Mouse (Mus musculus): ENCODE measurements at regions not wholly inside any gene's neighbourhood (a gene's known extent, or its start where the extent isn't known, plus 50 kb on each side); places are given as distances from the start of the nearest gene placed in this dataset.

- H3K9ac ChIP-seq, result no peak overlapping the region
- WGBS, result 79% methylated on average over 2 of the region's 2 CpGs
Measured at GRCm38 (mm10) chr9:23535872-23536271, 313.0 kb downstream of the Bmper start.

DNA sequence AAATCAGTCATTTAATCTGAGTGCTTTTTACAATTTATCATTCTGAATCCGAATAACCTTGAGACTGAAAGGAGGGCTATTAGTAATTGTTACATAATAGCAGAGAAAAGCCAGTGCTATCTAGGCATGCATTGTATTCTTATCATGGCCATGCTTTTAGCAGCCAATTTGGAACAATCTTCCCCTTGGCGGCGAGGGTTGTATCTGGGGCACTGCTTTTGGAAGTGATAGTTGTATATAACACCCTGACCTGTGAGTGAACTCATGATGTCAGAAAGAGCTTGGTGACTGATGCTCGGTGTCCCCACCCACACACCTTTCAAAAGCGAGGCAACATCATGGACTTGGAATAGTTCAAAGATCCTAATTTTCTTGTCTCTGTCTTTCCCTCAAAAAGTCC is 315.2 kb downstream of the Bmper start:
- H3K4me1 ChIP-seq, result no peaks in the 10 kb centered on the region
- no peak overlapping the region for H3K9ac ChIP-seq
- 75% methylated on average over 5 of the region's 5 CpGs for WGBS
- no peak for ATAC-seq (ENCODE audit: low FRiP score, low read depth)
- H3K27me3 ChIP-seq, result no peaks in the 10 kb centered on the region
- H3K27ac ChIP-seq, result no peak overlapping the region
- H3K4me3 ChIP-seq, result no peak overlapping the region
- no peaks in the 10 kb centered on the region for H3K36me3 ChIP-seq
- no peaks in the 10 kb centered on the region for H3K9me3 ChIP-seq
- no peak overlapping the region for H3K4me2 ChIP-seq (replicated peaks)

More at GRCm38 (mm10) chr9:23535872-23536271, 313.0 kb downstream of the Bmper start:
- H3K9me3 ChIP-seq, result no peaks in the 10 kb centered on the region
- H3K4me3 ChIP-seq, result no peak overlapping the region
- no peak for ATAC-seq (ENCODE audit: low FRiP score, low read depth)
- no peaks in the 10 kb centered on the region for H3K27me3 ChIP-seq
- no peak overlapping the region for H3K4me2 ChIP-seq (replicated peaks)
- H3K36me3 ChIP-seq, result no peaks in the 10 kb centered on the region
- no peak overlapping the region for H3K27ac ChIP-seq
- no peaks in the 10 kb centered on the region for H3K4me1 ChIP-seq

DNA sequence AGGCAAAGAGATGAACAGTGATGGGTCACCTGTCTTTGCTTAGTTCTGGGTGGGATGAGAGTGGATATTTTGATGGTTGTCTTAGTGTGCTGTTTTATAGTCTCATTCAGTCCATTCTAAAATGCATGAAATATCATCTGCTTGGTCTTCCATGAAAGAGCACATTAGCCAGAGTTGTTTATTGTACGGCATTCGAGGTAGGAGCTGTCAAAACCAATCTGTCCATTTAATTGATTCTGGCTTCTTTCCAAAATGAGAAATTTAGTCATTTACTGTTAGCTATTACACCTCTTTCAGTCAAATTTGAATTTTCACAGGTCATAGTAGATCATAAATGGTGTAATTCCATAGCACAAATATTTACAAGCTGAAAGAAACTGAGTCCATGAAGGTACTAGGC is 328.8 kb downstream of the Bmper start:
- Histone ChIP-seq H3K27ac (no peak overlapping the region), H3K9me3 (no peaks in the 10 kb centered on the region), H3K4me3 (no peak overlapping the region), H3K27me3 (no peaks in the 10 kb centered on the region), H3K4me2 (replicated peaks) (no peak overlapping the region), H3K9ac (no peak overlapping the region), H3K4me1 (no peaks in the 10 kb centered on the region), H3K36me3 (no peaks in the 10 kb centered on the region)
- ATAC-seq (ENCODE audit: low FRiP score, low read depth), result no peak
- 60% methylated on average over 2 of the region's 2 CpGs for WGBS

GRCm38 (mm10) chr9:23553766-23554165 is 330.9 kb downstream of the Bmper start:
- Histone ChIP-seq H3K4me3 (no peak overlapping the region), H3K36me3 (no peaks in the 10 kb centered on the region), H3K4me1 (no peaks in the 10 kb centered on the region), H3K27me3 (no peaks in the 10 kb centered on the region), H3K4me2 (replicated peaks) (no peak overlapping the region), H3K9me3 (no peaks in the 10 kb centered on the region), H3K9ac (no peak overlapping the region), H3K27ac (no peak overlapping the region)
- WGBS, result 85% methylated on average over 1 of the region's 1 CpGs
- no peak for ATAC-seq (ENCODE audit: low FRiP score, low read depth)

DNA sequence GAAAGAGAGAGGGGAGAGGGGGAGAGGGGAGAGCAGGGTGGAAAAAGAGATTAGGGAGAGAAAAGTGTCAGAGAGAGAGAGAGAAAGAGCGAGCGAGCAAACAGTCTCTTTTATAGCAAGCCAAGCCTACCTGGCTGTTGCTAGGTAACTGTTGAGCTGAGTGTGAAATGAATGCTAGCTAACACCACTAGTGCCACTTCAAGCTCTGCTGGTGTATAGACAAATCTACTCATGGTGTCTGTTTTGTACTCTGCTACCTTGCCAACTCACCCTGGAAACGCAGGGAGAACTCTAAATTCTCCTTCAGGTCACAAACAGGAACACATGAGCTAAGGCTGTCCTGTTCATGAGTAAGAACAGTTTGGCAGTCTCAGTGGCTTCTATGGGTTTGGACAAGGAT is 334.7 kb downstream of the Bmper start:
- no peak overlapping the region for H3K4me3 ChIP-seq
- WGBS, result 79% methylated on average over 3 of the region's 3 CpGs
- no peaks in the 10 kb centered on the region for H3K9me3 ChIP-seq
- no peak overlapping the region for H3K27ac ChIP-seq
- ATAC-seq (ENCODE audit: low FRiP score, low read depth), result no peak
- H3K36me3 ChIP-seq, result no peaks in the 10 kb centered on the region
- no peaks in the 10 kb centered on the region for H3K4me1 ChIP-seq
- H3K27me3 ChIP-seq, result no peaks in the 10 kb centered on the region
- H3K4me2 ChIP-seq (replicated peaks), result no peak overlapping the region
- H3K9ac ChIP-seq, result no peak overlapping the region

GRCm38 (mm10) chr9:23561924-23562323 is 339.0 kb downstream of the Bmper start:
- Histone ChIP-seq H3K4me2 (replicated peaks) (no peak overlapping the region), H3K36me3 (no peaks in the 10 kb centered on the region), H3K4me3 (no peak overlapping the region), H3K9ac (no peak overlapping the region), H3K27ac (no peak overlapping the region), H3K27me3 (no peaks in the 10 kb centered on the region), H3K9me3 (no peaks in the 10 kb centered on the region), H3K4me1 (no peaks in the 10 kb centered on the region)
- 71% methylated on average over 3 of the region's 3 CpGs for WGBS
- no peak for ATAC-seq (ENCODE audit: low FRiP score, low read depth)

DNA sequence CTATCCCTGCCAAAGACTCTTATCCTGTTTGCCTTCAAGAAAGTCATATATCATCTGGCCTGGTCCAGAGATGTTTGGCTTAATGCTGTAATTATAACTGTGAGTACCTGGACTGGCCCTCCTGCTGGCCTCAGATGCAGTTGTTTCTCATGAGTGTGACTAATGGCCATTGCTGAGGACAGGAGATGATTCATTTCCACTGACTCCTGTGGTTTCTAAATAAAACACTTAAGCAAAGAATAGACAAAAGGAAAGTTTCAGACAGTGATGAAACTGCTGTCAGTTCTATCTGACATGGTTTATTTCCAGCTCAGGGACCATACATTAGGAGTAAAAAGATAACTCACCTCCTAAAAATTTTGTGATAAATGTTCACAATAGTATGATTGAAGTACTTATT is 344.2 kb downstream of the Bmper start:
- Histone ChIP-seq H3K9ac (no peak overlapping the region), H3K4me1 (no peaks in the 10 kb centered on the region), H3K4me2 (replicated peaks) (no peak overlapping the region), H3K27me3 (no peaks in the 10 kb centered on the region), H3K36me3 (no peaks in the 10 kb centered on the region), H3K4me3 (no peak overlapping the region), H3K9me3 (no peaks in the 10 kb centered on the region), H3K27ac (no peak overlapping the region)
- no peak for ATAC-seq (ENCODE audit: low FRiP score, low read depth)

- Histone ChIP-seq H3K4me3 (no peak overlapping the region), H3K9ac (no peak overlapping the region), H3K27ac (no peak overlapping the region), H3K4me2 (replicated peaks) (no peak overlapping the region), H3K9me3 (no peaks in the 10 kb centered on the region), H3K4me1 (no peaks in the 10 kb centered on the region), H3K36me3 (no peaks in the 10 kb centered on the region), H3K27me3 (no peaks in the 10 kb centered on the region)
- 62% methylated on average over 8 of the region's 8 CpGs for WGBS
- ATAC-seq (ENCODE audit: low FRiP score, low read depth), result no peak
Measured at GRCm38 (mm10) chr9:23570150-23570549, 347.3 kb downstream of the Bmper start.

DNA sequence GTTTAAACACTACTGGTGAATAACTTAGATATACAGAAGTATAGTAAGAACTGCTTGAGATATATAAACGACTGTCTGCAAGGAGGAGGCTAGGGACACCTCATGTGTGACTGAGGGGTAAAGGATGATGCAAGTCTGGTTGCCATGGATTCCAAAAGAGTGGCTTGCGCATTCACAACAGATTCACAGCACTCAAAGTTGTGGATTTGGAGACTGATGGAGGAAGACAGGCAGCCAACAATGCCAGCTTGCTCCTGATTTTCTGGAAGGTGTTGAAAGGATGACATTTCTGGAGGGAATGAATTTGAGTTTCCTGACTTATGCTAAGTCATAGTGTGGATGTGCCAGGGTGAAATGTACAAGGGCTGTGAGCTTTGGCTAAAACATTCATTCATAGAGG is 353.4 kb downstream of the Bmper start:
- no peaks in the 10 kb centered on the region for H3K36me3 ChIP-seq
- H3K9me3 ChIP-seq, result no peaks in the 10 kb centered on the region
- 86% methylated on average over 2 of the region's 2 CpGs for WGBS
- no peak overlapping the region for H3K9ac ChIP-seq
- H3K4me2 ChIP-seq (replicated peaks), result no peak overlapping the region
- H3K27me3 ChIP-seq, result no peaks in the 10 kb centered on the region
- H3K27ac ChIP-seq, result no peak overlapping the region
- no peaks in the 10 kb centered on the region for H3K4me1 ChIP-seq
- ATAC-seq (ENCODE audit: low FRiP score, low read depth), result no peak
- no peak overlapping the region for H3K4me3 ChIP-seq

DNA sequence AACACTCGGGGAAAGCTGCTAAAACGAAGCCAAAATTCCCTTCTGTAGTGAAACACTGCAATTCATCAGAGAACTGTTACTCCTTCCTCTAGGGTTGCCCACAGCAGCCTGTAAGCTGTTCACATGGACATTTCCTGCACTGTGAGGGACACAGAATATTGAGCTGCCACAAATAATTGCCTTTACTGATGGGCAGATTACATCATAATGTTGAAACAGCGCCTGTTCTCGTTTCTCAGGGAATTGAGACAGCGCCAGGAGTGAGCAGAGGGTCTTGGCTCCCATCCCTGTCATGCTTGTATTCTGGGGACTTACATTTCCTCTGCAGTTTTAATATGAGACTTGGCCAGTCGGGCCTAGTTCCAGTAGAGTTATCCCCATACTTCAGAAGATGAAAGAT is 357.3 kb downstream of the Bmper start:
- no peaks in the 10 kb centered on the region for H3K36me3 ChIP-seq
- ATAC-seq (ENCODE audit: low FRiP score, low read depth), result no peak
- no peak overlapping the region for H3K9ac ChIP-seq
- 58% methylated on average over 6 of the region's 6 CpGs for WGBS
- H3K9me3 ChIP-seq, result no peaks in the 10 kb centered on the region
- no peak overlapping the region for H3K4me3 ChIP-seq
- no peaks in the 10 kb centered on the region for H3K27me3 ChIP-seq
- no peaks in the 10 kb centered on the region for H3K4me1 ChIP-seq
- no peak overlapping the region for H3K27ac ChIP-seq
- no peak overlapping the region for H3K4me2 ChIP-seq (replicated peaks)

DNA sequence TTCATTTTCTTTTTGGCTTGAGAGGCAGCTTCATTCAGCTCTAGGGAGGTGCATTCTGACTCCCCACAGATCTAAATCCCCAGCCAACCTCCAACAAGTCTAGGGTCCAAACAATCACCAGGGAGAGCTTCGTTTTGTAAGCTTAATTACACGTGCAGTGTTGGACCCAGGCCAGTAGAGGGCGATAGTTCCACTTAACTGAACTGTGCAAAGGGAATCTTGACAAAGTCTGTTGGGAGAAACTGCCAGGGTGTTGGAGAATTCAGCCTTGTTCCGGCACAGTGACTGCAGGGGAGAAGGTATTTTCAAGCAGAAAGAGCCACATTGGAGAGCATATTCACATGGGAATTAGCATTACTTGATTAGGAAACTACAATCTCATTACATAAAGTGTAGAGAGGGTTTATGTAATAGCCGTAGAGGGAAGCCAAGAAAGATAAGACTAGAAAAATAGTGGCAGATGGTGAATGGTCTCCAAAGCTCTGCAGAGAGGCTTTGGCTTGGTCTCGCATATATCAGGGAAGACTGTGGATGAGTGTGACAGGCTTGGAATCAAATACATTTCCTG is 358.2 kb downstream of the Bmper start:
- no peak overlapping the region for H3K4me2 ChIP-seq (replicated peaks)
- no peak overlapping the region for H3K9ac ChIP-seq
- H3K36me3 ChIP-seq, result no peaks in the 10 kb centered on the region
- ATAC-seq (ENCODE audit: low FRiP score, low read depth), result peak; percentile 51; the same call in 1 of the 2 replicates
- H3K27me3 ChIP-seq, result no peaks in the 10 kb centered on the region
- no peak overlapping the region for H3K27ac ChIP-seq
- H3K4me1 ChIP-seq, result no peaks in the 10 kb centered on the region
- 29% methylated on average over 6 of the region's 6 CpGs for WGBS
- H3K4me3 ChIP-seq, result no peak overlapping the region
- no peaks in the 10 kb centered on the region for H3K9me3 ChIP-seq

- no peak for ATAC-seq (ENCODE audit: low FRiP score, low read depth)
- no peak overlapping the region for H3K9ac ChIP-seq
- no peaks in the 10 kb centered on the region for H3K9me3 ChIP-seq
- no peak overlapping the region for H3K27ac ChIP-seq
- H3K4me2 ChIP-seq (replicated peaks), result no peak overlapping the region
- no peak overlapping the region for H3K4me3 ChIP-seq
- no peaks in the 10 kb centered on the region for H3K4me1 ChIP-seq
- no peaks in the 10 kb centered on the region for H3K27me3 ChIP-seq
- H3K36me3 ChIP-seq, result no peaks in the 10 kb centered on the region
Measured at GRCm38 (mm10) chr9:23584561-23584960, 361.7 kb downstream of the Bmper start.

- no peak for ATAC-seq (ENCODE audit: low FRiP score, low read depth)
- Histone ChIP-seq H3K27me3 (no peaks in the 10 kb centered on the region), H3K9me3 (no peaks in the 10 kb centered on the region), H3K9ac (no peak overlapping the region), H3K4me1 (no peaks in the 10 kb centered on the region), H3K27ac (no peak overlapping the region), H3K4me3 (no peak overlapping the region), H3K4me2 (replicated peaks) (no peak overlapping the region), H3K36me3 (no peaks in the 10 kb centered on the region)
- 59% methylated on average over 2 of the region's 2 CpGs for WGBS
Measured at GRCm38 (mm10) chr9:23589024-23589423, 366.1 kb downstream of the Bmper start.
